Mouse (Mus musculus) kidney, postnatal 0 days (tissue): ENCODE data around the gene Cx3cl1. TPM values are rescaled to one million over a fixed set of nuclear protein-coding genes. Genes with fewer than 3 reads are reported as not detected.

Experiments used
- ATAC-seq: fragments of 200-750 bp; cut with Nextera tagmentation; replicated peaks from 2 replicates; pipeline ENCODE4 v1.8.0; 2017; ENCODE audit warnings: low read depth, moderate number of reproducible peaks, moderate TSS enrichment, moderate library complexity; ENCODE audit not compliant: low FRiP score
- DNase-seq: peaks from one replicate; pipeline ENCODE4 v3.0.0-alpha.2; 2016; ENCODE audit warnings: low spot score
- H3K27ac ChIP-seq: fragments of 300-500 bp; sonication (generic); 2 replicates; pipeline ENCODE4 v1.5.1; 2014; ENCODE audit warnings: mild to moderate bottlenecking
- H3K27me3 ChIP-seq: fragments of 300-500 bp; sonication (generic); 2 replicates; pipeline ENCODE4 v1.6.1; 2014; ENCODE audit warnings: low read length, mixed read lengths; ENCODE audit not compliant: insufficient read depth
- H3K36me3 ChIP-seq: fragments of 300-500 bp; sonication (generic); 2 replicates; pipeline ENCODE4 v1.6.1; 2014; ENCODE audit warnings: low read length, mixed read lengths; ENCODE audit not compliant: insufficient read depth
- H3K4me1 ChIP-seq: fragments of 300-500 bp; sonication (generic); replicated peaks from 2 replicates; pipeline ENCODE4 v1.6.1; 2014; ENCODE audit warnings: antibody characterized with exemption, low read length, mixed read lengths; ENCODE audit not compliant: insufficient read depth
- H3K4me2 ChIP-seq: fragments of 300-500 bp; sonication (generic); 2 replicates; pipeline ENCODE4 v1.6.1; 2014; ENCODE audit warnings: mild to moderate bottlenecking, low read length, moderate library complexity, mixed read lengths
- H3K4me3 ChIP-seq: fragments of 300-500 bp; sonication (generic); replicated peaks from 2 replicates; pipeline ENCODE4 v1.5.1; 2014; ENCODE audit warnings: low read depth, low read length
- H3K9ac ChIP-seq: fragments of 300-500 bp; sonication (generic); 2 replicates; pipeline ENCODE4 v1.6.1; 2014; ENCODE audit warnings: low read depth, low read length
- H3K9me3 ChIP-seq: fragments of 300-500 bp; sonication (generic); replicated peaks from 2 replicates; pipeline ENCODE4 v1.6.1; 2016; ENCODE audit warnings: low read length, inconsistent platforms, mixed read lengths
- CTCF ChIP-seq: IDR thresholded peaks from 2 replicates; pipeline ENCODE4 v1.5.1; 2016; ENCODE audit warnings: antibody characterized with exemption, low read depth, mild to moderate bottlenecking, moderate library complexity
- WGBS: fragments of 180-500 bp; shearing (Covaris S2); extraction: QIAGEN DNeasy Blood & Tissue Kit; methylation state at CpG from one replicate; pipeline ENCODE4 v1.1.7; 2014; 5-methylcytosine and 5-hydroxymethylcytosine counted together
- polyA plus RNA-seq: library from polyadenylated mRNA; unstranded; fragments of >200 nt; fragmentation: Nextera tagmentation; extraction: Ambion mirVana; gene quantifications from 2 replicates; pipeline ENCODE4 v1.2.1, GENCODE M21; 2015

Cx3cl1 gene
- polyA plus RNA-seq = 21.5 and 23.4 TPM in 2 replicates

GRCm38 (mm10) chr8:94771941-94772670 is at the start of gene Cx3cl1:
Cx3cl1 (plus strand) TSS chr8:94772009.
- WGBS = under 1% methylated on average over 38 of the region's 38 CpGs

GRCm38 (mm10) chr8:94725998-94726397 is 45.8 kb upstream of the Cx3cl1 start:
- no peak overlapping the region for H3K9ac ChIP-seq
- DNase-seq (no peak), ATAC-seq (no peak)
- H3K4me2 ChIP-seq = no peak overlapping the region
- TF ChIP-seq CTCF = 0 out of 2 replicates have a peak, but pooled peaks have one; percentile 3
- H3K9me3 ChIP-seq = no peaks in the 10 kb centered on the region
- 76% methylated on average over 5 of the region's 5 CpGs for WGBS
- H3K27me3 ChIP-seq = no peaks in the 10 kb centered on the region
- H3K36me3 ChIP-seq = no peaks in the 10 kb centered on the region
- H3K4me1 ChIP-seq = no peaks in the 10 kb centered on the region
- H3K27ac ChIP-seq = no peak overlapping the region
- H3K4me3 ChIP-seq = no peak overlapping the region

More at GRCm38 (mm10) chr8:94771941-94772670, at the start of gene Cx3cl1:
- DNase-seq (peak; percentile 86), ATAC-seq (peak; percentile 83)
- Histone ChIP-seq H3K4me1 (peaks cover 9% of the 10 kb centered on the region; the same call in 1 of the 2 replicates), H3K9ac (peak within 1 kb of the TSS; percentile 59), H3K27me3 (peaks cover 4% of the 10 kb centered on the region; the same call in 1 of the 2 replicates), H3K4me3 (peak within 1 kb of the TSS; percentile 47), H3K9me3 (no peaks in the 10 kb centered on the region), H3K36me3 (no peaks in the 10 kb centered on the region), H3K27ac (peak within 1 kb of the TSS; percentile 60), H3K4me2 (peak within 1 kb of the TSS; percentile 92)
- TF ChIP-seq CTCF = no peak

- Histone ChIP-seq H3K9me3 (no peaks in the 10 kb centered on the region), H3K36me3 (no peaks in the 10 kb centered on the region), H3K4me3 (no peak overlapping the region), H3K4me2 (no peak overlapping the region), H3K27ac (peak overlapping the region; percentile 28; the same call in 1 of the 2 replicates), H3K4me1 (no peaks in the 10 kb centered on the region), H3K9ac (no peak overlapping the region), H3K27me3 (no peaks in the 10 kb centered on the region)
- 30% methylated on average over 4 of the region's 4 CpGs for WGBS
- DNase-seq (peak; percentile 37), ATAC-seq (no peak)
- no peak for TF ChIP-seq CTCF
Observed at GRCm38 (mm10) chr8:94729301-94729700, 42.5 kb upstream of the Cx3cl1 start.

- Histone ChIP-seq H3K9me3 (no peaks in the 10 kb centered on the region), H3K9ac (no peak overlapping the region), H3K4me3 (no peak overlapping the region), H3K4me1 (no peaks in the 10 kb centered on the region), H3K27ac (no peak overlapping the region), H3K36me3 (no peaks in the 10 kb centered on the region), H3K27me3 (no peaks in the 10 kb centered on the region), H3K4me2 (no peak overlapping the region)
- WGBS = 43% methylated on average over 5 of the region's 5 CpGs
- no peak for TF ChIP-seq CTCF
- ATAC-seq (no peak), DNase-seq (no peak)
Observed at GRCm38 (mm10) chr8:94733821-94734465, 37.9 kb upstream of the Cx3cl1 start.

GRCm38 (mm10) chr8:94734735-94735350 is 37.0 kb upstream of the Cx3cl1 start:
- no peaks in the 10 kb centered on the region for H3K4me1 ChIP-seq
- no peak overlapping the region; the same call in 1 of the 2 replicates for H3K27ac ChIP-seq
- WGBS = 76% methylated on average over 7 of the region's 7 CpGs
- H3K36me3 ChIP-seq = no peaks in the 10 kb centered on the region
- H3K9me3 ChIP-seq = no peaks in the 10 kb centered on the region
- DNase-seq (no peak), ATAC-seq (no peak)
- H3K4me2 ChIP-seq = no peak overlapping the region
- H3K27me3 ChIP-seq = no peaks in the 10 kb centered on the region
- H3K4me3 ChIP-seq = no peak overlapping the region
- no peak overlapping the region for H3K9ac ChIP-seq
- no peak for TF ChIP-seq CTCF

GRCm38 (mm10) chr8:94735426-94736094 is 36.2 kb upstream of the Cx3cl1 start:
- Histone ChIP-seq H3K9ac (no peak overlapping the region), H3K4me3 (no peak overlapping the region), H3K27ac (peak overlapping the region; percentile 26; the same call in 1 of the 2 replicates), H3K4me2 (no peak overlapping the region), H3K4me1 (no peaks in the 10 kb centered on the region), H3K36me3 (no peaks in the 10 kb centered on the region), H3K27me3 (no peaks in the 10 kb centered on the region), H3K9me3 (no peaks in the 10 kb centered on the region)
- TF ChIP-seq CTCF = no peak
- DNase-seq (peak; percentile 60), ATAC-seq (no peak)
- 50% methylated on average over 5 of the region's 5 CpGs for WGBS
